Mouse (Mus musculus) megakaryocyte, embryonic 14.5 days (primary cell): ENCODE results near the gene M6pr.

Experiments used
- FLI1 ChIP-seq: IDR thresholded peaks from 2 replicates; pipeline ENCODE4 v1.6.1; 2012; ENCODE audit warnings: low read length, inconsistent platforms, mixed read lengths
- GATA1 ChIP-seq: IDR thresholded peaks from 3 replicates; pipeline ENCODE4 v1.6.1; 2012; ENCODE audit warnings: mixed read lengths, low read length, inconsistent platforms, borderline replicate concordance

GRCm38 (mm10) chr6:122310187-122310820, 1.8 kb downstream of the M6pr start:
- TF ChIP-seq GATA1 (no peak), FLI1 (no peak)
